Mouse (Mus musculus) gastrocnemius, postnatal 4 days (tissue): ENCODE data around the gene Ctnnd2. TPM values are rescaled to one million over a fixed set of nuclear protein-coding genes. Genes with fewer than 3 reads are reported as not detected.

Experiments used
- DNase-seq, 2 experiments: peaks; one replicate each; pipeline ENCODE4 v3.0.0; 2021 to 2022; ENCODE audit warnings: low spot score in 2 of 2, mixed read lengths in 2 of 2
- total RNA-seq, 2 experiments: library from RNA; stranded (reverse); gene quantifications; 2 replicates each; pipeline ENCODE4 v1.2.3; 2021

Gene Ctnnd2
- total RNA-seq, 2 experiments from 2014 or later: 0.27 to 0.36 TPM

DNA sequence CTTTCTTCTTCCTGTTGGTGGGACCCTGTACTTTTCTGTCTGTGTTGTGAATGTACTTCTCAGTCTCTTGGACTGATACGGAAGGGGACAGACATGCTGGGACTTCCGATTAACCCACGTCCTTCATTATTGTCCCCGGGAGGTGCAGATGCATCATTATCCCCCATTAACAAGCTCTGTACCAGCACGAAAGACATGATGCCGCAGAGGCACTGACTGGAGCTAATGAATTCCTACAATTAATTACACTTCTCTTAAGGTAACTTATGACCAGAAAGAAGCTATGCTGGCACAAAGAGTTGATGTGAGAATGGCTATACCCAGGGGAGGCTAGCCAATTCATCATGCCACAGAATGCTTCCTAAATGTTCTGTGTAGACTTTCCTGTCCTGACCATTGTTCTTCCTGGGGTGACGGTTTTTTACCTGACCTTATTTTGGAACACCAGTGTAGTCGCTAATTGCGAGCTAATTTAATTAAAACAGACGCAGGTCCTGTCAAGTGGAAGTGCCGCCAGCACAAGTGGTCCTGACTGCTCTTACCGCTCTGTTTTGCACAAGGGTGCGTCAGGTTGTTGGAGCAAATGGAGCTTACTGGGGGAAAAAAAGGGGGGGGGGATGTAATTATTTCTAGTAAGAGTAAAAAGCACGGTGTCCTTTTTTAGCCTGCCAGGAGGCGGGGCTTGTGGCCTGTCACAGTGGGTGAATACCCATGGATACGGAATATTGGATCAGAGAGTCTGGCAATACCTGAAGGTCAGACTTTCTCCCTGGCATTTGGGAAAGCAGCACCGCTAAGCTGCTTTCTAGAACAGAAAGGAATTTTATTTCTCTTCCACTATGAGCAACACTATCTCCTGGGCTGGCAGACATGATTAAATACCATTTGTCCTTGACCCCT lies 685.1 kb downstream of the Ctnnd2 start:
- DNase-seq: no peak

DNA sequence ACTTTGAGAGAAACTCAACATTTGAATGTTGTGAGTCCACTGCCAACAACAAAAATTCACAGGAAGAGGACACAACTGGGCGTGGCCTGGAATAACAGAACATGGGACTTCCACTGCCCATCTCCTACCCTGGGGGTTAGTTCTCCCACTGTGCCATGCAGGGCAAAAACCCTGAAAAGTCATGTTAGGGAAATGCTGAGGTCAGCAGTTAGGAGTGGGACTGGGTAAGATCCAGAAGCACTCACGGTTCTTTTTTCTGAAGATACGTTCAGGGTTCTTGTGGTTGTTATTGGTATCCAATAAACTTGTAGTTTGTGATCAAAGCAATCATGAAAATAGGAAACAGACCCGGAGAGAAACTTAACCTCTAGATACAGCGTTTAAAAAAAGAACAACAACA lies 695.0 kb downstream of the Ctnnd2 start:
- no peak for DNase-seq

DNA sequence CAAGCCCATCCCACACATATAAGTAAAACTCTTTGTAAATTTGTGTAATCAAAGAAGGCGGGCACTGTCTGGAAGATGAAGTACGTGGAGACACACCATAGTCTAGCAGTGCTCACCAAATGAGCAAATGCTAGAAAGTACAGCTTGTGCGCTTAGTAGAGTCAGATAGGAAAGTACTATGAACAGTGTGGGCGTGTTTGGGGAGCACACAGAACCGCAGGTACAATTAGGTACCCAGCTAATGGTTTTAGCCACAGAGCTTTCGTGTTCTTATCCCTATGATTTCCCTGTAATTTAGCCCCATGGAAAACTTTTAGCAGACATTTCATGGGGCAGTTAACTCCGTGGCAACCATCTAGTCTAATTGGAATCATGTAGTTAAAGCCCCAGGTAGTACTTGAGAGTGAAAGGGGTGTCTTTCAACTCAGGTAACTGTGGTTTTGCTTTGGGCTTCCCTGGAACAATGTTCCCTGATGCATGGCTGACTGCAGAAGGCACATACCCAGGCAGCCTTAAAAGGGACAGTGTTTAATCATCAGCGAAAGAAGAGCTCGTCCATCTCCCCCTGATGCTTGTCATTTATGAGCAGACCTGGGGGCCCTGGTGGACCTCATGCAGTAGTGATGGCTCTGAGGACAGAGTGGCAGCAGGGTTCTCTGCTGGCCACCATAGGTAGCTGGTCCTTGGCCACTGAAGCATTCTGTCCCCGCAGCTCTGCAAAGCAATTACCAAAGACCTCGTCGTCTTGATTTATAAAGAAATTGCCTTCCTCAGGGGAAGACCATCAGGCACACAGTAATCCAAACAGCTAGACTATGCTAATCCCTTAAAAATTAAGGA lies 697.5 kb downstream of the Ctnnd2 start:
- DNase-seq: no peak

DNA sequence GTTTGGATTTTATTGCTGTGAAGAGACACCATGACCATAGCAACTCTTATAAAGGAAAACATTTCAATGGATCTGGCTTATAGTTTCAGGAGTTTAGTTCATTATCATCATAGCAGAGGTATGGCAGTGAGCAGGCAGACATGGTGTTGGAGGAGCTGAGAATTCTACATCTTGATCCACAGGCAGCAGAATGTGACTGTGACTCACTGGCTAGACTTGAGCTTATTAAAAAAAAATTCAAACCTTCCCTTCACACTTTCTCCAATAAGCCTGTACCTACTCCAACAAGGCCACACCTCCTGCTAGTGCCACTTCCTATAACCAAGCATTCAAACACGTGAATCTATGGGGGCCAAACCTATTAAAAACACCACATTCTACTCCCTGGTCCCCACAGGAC lies 703.1 kb downstream of the Ctnnd2 start:
- no peak for DNase-seq

DNA sequence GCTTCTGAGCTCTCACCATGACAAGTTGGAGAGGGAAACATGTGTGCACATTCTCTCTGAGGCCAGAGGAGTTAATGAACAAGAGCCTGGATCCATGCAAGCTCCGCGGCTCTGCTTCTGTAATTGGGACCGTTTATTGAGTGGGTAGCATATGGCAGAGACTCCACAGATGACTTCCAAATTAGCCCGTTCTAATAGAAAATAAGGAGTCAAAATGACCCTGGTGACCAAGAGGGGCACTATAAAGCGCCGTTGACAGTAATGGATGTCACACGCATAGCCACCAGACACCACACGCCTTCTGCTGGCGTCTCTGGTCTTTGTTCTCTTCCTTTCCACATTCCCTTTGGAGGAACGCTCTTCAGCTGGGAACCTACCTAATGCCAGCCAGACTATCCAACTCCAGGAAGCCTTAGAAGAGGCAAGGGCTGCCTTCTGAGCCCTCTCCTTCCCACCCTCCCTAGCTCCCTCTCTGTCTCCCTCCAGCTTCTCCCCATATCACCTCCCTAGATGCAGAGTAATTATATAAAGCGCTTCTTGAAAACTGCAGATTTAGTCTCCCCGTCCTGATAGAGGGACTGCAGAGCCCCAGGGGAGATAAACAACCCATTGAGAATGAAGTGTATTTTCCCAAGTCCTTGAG lies 712.4 kb downstream of the Ctnnd2 start:
- no peak for DNase-seq

DNA sequence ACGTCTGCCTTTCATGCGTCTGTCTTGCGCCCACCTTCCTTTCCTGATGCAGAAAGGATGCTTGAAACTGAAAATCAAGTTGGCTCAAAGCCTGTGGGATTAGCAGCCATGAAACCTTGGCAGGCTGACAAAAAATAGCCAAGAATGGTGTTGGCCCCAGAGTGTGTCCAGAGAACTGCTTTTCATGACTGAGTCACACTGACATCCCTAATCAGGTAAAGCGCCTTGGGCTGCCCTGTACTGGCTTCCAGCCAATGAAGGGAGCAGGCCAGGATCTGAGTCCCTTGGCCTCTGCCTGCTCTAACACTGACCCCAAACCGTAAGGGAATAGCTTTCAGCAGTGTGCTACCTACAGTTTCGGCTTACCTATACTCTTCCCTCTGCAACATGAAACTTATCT lies 713.0 kb downstream of the Ctnnd2 start:
- DNase-seq: no peak

DNA sequence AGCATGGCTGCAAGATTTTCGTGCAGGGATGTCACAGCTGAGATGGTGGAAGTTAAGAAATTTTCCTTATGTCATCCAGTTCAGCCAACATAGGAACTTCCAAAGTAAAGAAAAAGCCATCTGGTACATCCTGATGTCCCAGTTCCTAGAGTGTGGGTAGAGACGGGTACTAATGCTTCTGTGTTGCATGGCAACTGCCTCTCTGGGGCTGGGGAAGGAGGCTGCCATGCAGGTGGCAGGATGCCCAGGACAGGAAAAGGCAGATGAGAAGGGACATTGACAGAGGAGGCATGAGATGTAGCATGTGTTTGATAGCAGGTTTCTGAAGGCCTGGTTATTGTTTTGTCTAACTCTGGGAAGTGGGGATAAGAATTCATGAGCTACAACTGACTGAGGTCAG lies 715.2 kb downstream of the Ctnnd2 start:
- DNase-seq: no peak

DNA sequence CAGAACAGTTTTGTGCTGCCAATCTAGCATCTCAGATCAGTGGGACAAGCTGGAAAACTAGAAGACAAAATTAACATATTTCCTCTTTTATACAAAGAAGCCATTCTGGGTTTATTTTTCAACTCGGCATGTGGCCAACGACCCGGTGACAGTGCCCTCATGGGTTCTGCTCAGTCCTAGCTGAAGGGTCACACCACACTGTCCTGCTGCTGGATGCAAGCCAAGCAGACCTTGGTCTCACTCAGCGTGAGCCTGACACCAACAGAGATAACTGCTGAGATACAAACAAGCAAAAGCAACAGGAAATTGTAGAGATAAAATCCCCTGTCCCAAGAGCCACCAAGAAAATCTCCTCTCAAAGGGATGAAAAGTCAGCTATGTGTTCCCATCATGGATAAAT lies 719.6 kb downstream of the Ctnnd2 start:
- no peak for DNase-seq

DNA sequence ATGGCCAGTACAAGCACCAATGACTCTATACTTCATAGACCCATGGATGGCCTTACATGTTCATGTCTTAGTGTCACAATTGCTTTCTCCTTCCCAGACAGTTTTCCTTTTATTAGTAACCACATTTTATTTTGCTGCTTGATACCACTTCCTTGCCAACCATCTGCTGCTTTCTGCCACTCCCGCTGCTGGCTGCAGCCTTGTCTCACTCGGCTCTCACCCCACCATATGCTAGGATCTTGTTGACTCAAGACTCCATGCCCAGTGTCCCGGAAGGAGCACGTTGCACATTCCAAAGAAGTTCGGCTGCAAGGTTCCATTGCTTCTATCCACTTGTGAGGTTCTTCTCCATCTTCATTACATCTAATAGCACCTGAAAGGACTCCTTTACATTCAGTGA lies 722.7 kb downstream of the Ctnnd2 start:
- no peak for DNase-seq

DNA sequence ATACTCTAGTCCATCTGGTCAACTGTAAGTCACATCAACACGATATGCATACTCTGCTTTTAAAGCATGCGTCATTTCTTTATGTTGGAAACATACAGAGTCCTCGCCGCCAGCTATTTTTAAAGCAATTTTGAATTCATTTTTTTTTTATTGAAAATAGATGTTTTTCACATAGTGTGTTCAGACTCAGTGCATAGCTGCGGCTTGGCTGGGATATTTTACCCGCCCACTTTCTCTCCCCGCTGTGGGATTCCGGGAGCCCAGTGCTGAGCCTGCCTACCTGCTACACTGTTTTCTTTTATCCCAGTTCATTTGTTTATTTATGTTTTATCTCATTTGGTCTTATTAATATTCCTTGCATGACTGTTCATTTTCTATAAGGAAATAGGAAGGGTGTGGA lies 724.9 kb downstream of the Ctnnd2 start:
- DNase-seq: no peak

DNA sequence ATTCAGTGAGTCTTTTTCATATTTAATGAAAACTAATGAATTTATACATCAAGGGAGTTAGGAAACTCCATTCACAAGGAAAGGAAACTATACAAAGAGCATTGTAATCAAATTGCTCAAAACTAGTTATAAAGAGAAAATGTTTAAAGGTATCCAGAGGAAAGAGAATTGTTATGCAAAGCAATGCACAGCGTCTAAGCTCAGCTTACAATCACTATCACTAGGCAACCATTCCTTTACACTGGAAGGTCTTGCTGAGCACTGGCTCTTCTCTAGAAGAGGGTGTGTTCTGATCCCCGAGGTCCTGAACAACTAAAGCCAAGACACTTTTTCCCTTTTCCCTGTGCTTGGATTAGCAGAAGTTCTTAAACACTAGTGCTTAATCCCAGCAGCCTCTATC lies 735.6 kb downstream of the Ctnnd2 start:
- no peak for DNase-seq

DNA sequence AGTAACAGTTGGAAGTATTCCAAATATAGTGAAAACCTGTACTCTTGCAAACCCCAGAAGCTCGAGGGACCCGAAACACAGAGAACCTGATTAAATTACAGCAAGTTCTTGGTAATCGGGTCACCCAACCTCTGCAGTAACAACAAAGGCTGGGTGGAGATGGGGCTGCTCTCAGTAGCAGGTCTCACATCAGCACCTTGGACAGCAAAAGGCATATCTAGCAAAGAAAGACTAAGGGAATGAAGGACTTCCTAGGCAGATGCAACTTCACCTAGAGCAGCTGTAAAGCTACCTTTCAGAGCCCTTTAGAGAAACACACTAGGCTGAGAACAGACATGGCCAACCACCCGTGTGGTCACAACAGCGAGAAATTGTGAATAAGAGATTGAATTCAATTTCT lies 741.0 kb downstream of the Ctnnd2 start:
- DNase-seq: peak in 1 of 2 experiments; percentile 15

DNA sequence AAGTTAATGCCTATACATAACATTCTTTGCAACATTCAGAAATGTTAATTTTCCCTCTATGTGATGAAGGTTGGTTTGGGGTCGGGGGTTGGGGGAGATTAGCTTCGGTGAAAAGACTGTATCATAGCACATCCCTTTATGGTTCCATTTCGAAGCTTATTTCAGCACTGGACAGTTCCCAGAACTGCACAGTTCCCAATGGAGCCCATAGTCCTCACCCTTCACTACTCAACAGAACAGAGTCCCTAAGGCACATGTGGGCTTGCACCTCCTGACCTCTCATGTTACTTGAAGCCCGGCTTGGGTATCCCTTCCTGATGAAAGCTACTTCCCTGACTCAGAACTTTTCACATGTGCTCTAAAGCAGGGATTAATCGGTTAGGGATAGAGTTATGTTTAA lies 753.4 kb downstream of the Ctnnd2 start:
- DNase-seq: no peak

DNA sequence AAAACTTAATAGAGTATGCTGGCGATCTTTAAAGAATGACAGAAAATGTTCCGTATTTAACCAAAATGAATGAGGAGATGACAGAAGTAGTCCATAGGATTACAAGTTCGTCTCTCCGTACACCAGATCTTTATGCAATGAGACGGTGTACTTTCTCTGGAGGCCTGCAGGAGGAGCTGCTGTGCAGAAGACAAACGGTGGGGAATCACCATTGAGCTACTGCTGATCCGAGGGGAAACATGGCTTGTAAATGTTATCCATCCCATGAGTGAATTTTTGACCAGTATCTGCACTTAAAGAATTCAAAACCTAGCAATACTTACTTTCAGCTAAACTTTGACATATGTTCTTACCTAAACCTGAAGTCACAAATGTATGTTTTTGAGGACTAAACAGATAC lies 755.2 kb downstream of the Ctnnd2 start:
- DNase-seq: peak in 1 of 2 experiments; percentile 16

DNA sequence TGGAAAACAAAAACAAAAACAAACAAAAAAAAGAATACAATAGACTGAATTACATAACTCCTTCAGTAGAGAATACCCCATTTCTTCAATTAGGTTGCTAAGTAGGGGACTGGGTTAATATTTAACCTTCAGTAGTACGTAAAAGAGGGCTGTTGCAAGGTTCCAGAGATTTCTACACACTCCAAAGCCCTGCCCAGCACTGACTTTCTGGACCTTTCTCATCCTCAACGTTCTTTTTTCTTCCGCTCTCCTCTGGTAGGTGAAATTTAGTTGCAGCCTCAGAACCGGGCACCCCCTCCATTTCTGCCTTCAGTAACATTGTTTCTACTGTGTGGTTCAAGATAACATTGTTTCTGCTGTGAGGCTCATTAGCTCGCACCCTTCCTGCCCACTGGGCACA lies 759.5 kb downstream of the Ctnnd2 start:
- DNase-seq: no peak

DNA sequence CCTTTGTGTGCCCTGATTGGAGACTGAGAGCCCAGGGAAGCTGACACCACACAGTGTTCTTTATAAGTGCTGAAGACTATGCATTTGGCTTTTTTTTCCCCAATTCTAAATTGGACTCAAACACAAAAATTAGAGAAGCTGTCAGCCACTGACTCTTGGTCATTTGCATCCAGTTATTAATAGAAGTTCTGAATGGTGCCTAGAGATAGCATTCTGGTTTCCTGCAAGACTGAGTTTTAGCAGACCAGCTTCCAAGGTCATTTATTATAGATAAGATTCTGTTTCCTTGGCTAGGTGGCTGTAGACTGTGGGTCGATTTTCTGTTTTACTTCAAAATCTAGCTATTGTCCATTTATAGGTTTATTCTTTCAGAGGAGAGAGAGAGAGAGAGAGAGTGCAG lies 773.5 kb downstream of the Ctnnd2 start:
- DNase-seq: no peak

DNA sequence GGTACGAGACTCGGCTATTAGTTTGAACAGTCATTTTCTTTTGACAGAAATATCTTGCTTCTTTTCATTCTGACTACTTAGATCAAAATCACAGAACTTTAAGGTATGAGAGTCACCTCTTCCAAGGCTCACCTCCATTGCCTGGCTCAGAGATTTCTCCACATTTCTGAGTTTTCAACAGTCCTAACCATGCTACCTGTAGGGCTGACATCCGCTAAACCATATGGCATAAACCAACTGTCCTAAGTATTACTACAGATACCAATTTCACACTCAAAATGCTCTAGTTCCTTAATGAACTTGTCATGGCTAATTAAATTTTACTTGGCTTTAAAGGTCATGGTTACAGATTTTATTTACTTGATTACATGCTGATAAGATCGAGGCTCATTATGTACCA lies 786.1 kb downstream of the Ctnnd2 start:
- no peak for DNase-seq

DNA sequence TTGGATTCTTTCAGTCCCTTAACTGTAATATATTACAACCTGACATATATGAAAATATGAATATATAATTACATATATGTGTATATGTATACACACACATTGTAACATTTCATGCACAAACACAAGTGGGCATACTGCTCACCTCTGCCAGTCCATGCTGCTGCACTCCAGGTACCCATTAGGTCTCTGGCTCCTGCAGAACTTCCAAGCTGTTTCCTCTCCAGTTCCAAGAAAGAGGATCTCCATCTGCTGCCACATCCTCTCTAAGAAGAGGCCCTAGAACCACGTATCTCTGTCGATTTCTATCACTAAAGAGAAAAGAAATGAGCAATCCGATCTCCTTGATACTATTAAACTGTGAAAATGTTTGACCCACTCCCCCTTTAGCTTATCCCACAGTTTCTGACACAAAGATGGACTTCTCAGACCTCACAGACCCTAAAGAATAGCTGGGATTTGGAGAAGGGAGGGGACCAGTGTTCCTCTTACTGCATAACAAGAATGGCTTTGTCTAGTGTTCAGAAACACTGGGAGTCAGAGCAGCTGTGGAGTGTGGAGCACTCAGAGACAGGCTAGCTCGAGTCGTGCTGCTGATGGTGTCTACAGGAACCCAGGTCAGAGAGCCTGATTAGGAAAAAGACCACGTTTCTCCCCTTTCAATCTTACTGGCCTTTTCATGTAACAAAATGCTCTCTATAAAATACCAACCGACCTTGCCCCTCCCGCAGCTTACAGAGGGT lies 790.2 kb downstream of the Ctnnd2 start:
- DNase-seq: no peak

DNA sequence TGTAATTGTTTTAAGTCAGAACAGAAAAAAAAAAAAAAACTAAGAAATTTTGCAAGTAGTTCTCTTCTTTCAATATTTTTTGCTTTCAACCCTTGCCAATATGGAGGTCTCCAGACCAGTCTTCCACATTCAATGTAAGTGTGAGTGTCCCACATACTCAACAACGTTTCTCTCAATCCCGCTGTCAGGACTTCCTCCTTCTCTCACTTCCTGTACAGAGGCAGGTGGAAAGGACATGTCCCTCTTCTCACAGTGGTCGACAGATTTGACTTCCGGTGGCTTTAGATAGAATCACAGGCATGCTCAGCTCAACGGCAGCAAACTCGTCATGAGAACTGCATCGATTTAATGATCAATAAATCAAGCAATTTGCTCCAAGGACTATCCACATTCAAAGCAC lies 791.7 kb downstream of the Ctnnd2 start:
- no peak for DNase-seq

DNA sequence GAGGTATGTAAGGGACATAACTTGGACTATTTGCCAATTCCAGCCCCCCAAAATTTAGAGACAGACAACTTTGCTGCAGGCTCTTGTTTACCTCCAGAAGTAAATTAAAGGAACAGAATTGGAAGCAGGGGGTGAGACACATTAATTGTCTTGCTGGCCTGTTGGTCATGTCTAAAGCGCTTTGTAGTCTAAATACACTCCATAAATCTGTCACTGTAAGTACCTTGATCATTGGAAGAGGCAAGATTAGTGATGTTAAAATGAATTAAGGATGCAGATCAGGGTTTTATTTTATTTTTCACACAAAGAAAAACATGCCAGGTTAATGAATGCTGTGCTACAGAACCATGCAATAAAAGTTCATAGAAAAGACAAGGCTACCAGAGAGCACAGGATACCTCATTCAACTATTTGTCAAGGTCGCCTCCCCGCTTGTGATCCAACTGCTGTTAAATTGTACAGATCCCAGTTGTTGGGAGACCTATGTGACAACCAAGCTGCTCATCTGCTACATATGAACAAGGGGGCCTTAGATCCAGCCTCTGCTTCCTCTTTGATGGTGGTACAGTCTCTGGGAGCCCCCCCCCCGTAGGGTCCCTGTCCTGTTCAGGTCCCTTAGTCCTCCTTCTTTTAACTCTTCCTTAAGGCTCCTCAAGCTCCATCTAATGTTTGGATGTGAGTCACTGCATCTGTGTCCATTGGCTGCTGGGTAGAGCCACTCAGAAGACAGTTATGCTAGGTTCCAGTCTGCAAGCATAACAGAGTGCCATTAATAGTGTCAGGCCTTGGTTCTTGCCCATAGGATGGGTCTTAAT lies 792.7 kb downstream of the Ctnnd2 start:
- DNase-seq: no peak
